Mouse (Mus musculus) midbrain, embryonic 16.5 days (tissue): ENCODE results near the gene Gm11985. TPM values are rescaled to one million over a fixed set of nuclear protein-coding genes. Genes with fewer than 3 reads are reported as not detected.

Experiments used
- ATAC-seq: fragments of 200-750 bp; cut with Nextera tagmentation; 2 replicates; pipeline ENCODE4 v1.8.0; 2017; ENCODE audit warnings: moderate TSS enrichment
- H3K27ac ChIP-seq: fragments of 300-500 bp; sonication (generic); 2 replicates; pipeline ENCODE4 v1.5.1; 2014; ENCODE audit warnings: mild to moderate bottlenecking, low read length, mixed read lengths
- H3K27me3 ChIP-seq: fragments of 300-500 bp; sonication (generic); 2 replicates; pipeline ENCODE4 v1.6.1; 2014; ENCODE audit warnings: low read depth, low read length, mixed read lengths; ENCODE audit not compliant: control insufficient read depth, insufficient read depth
- H3K36me3 ChIP-seq: fragments of 300-500 bp; sonication (generic); 2 replicates; pipeline ENCODE4 v1.6.1; 2014; ENCODE audit warnings: mild to moderate bottlenecking, low read length, moderate library complexity, mixed read lengths; ENCODE audit not compliant: control insufficient read depth, insufficient read depth
- H3K4me1 ChIP-seq: fragments of 300-500 bp; sonication (generic); 2 replicates; pipeline ENCODE4 v1.6.1; 2014; ENCODE audit warnings: mild to moderate bottlenecking, low read length, mixed read lengths; ENCODE audit not compliant: control insufficient read depth, insufficient read depth
- H3K4me2 ChIP-seq: fragments of 300-500 bp; sonication (generic); 2 replicates; pipeline ENCODE4 v1.6.1; 2014; ENCODE audit warnings: mild to moderate bottlenecking, low read length, mixed read lengths
- H3K4me3 ChIP-seq: fragments of 300-500 bp; sonication (generic); 2 replicates; pipeline ENCODE4 v1.5.1; 2014; ENCODE audit warnings: low read depth, mild to moderate bottlenecking, low read length, moderate library complexity, mixed read lengths
- H3K9ac ChIP-seq: fragments of 300-500 bp; sonication (generic); 2 replicates; pipeline ENCODE4 v1.6.1; 2014; ENCODE audit warnings: low read depth, low read length, mixed read lengths
- H3K9me3 ChIP-seq: fragments of 300-500 bp; sonication (generic); replicated peaks from 2 replicates; pipeline ENCODE4 v1.6.1; 2014; ENCODE audit warnings: mild to moderate bottlenecking, low read length, mixed read lengths; ENCODE audit not compliant: control insufficient read depth, poor library complexity, severe bottlenecking
- WGBS: fragments of 180-500 bp; shearing (Covaris S2); extraction: QIAGEN DNeasy Blood & Tissue Kit; methylation state at CpG from one replicate; pipeline ENCODE4 v1.1.7; 2014; 5-methylcytosine and 5-hydroxymethylcytosine counted together
- polyA plus RNA-seq: library from polyadenylated mRNA; unstranded; fragments of >200 nt; fragmentation: Nextera tagmentation; extraction: Ambion mirVana; gene quantifications from 2 replicates; pipeline ENCODE4 v1.2.1, GENCODE M21; 2015

The Gm11985 gene
- polyA plus RNA-seq, 1 experiment from 2014 or later, result not detected

GRCm38 (mm10) chr11:7198006-7198405, 9.6 kb upstream of the Gm11985 start:
- Histone ChIP-seq H3K9me3 (no peaks in the 10 kb centered on the region; the same call in 1 of the 2 replicates), H3K4me2 (no peak overlapping the region), H3K27me3 (no peaks in the 10 kb centered on the region), H3K27ac (no peak overlapping the region), H3K4me1 (peaks cover 5% of the 10 kb centered on the region; the same call in 1 of the 2 replicates), H3K4me3 (no peak overlapping the region), H3K36me3 (no peaks in the 10 kb centered on the region), H3K9ac (no peak overlapping the region)
- 85% methylated on average over 19 of the region's 19 CpGs for WGBS
- no peak for ATAC-seq

GRCm38 (mm10) chr11:7197491-7197941, 9.1 kb upstream of the Gm11985 start, which contains the start of gene Igfbp1:
Gene Igfbp1 (plus strand): TSS chr11:7197782.
- H3K9ac ChIP-seq, result no peak within 1 kb of the TSS
- no peaks in the 10 kb centered on the region for H3K36me3 ChIP-seq
- no peak within 1 kb of the TSS for H3K4me2 ChIP-seq
- no peak within 1 kb of the TSS for H3K27ac ChIP-seq
- 0 out of 2 replicates have a peak, but pooled peaks have one; percentile 19 for ATAC-seq
- H3K9me3 ChIP-seq, result no peaks in the 10 kb centered on the region; the same call in 1 of the 2 replicates
- H3K4me3 ChIP-seq, result no peak within 1 kb of the TSS
- H3K4me1 ChIP-seq, result peaks cover 5% of the 10 kb centered on the region; the same call in 1 of the 2 replicates
- H3K27me3 ChIP-seq, result no peaks in the 10 kb centered on the region
- WGBS, result 14% methylated on average over 12 of the region's 12 CpGs

- H3K9ac ChIP-seq, result no peak overlapping the region
- H3K4me3 ChIP-seq, result no peak overlapping the region
- no peaks in the 10 kb centered on the region; the same call in 1 of the 2 replicates for H3K9me3 ChIP-seq
- no peak for ATAC-seq
- 91% methylated on average over 4 of the region's 4 CpGs for WGBS
- H3K4me2 ChIP-seq, result no peak overlapping the region
- H3K36me3 ChIP-seq, result no peaks in the 10 kb centered on the region
- H3K27ac ChIP-seq, result no peak overlapping the region
- H3K27me3 ChIP-seq, result no peaks in the 10 kb centered on the region
- peaks cover 5% of the 10 kb centered on the region; the same call in 1 of the 2 replicates for H3K4me1 ChIP-seq
Measured at GRCm38 (mm10) chr11:7195312-7195685, 6.9 kb upstream of the Gm11985 start.

GRCm38 (mm10) chr11:7194432-7195311, 6.3 kb upstream of the Gm11985 start:
- 98% methylated on average over 10 of the region's 10 CpGs for WGBS
- ATAC-seq, result no peak
- Histone ChIP-seq H3K4me1 (peaks cover 5% of the 10 kb centered on the region; the same call in 1 of the 2 replicates), H3K4me2 (no peak overlapping the region), H3K9me3 (no peaks in the 10 kb centered on the region; the same call in 1 of the 2 replicates), H3K36me3 (no peaks in the 10 kb centered on the region), H3K9ac (no peak overlapping the region), H3K4me3 (no peak overlapping the region), H3K27ac (no peak overlapping the region), H3K27me3 (no peaks in the 10 kb centered on the region)

GRCm38 (mm10) chr11:7193134-7193533, 4.8 kb upstream of the Gm11985 start:
- WGBS, result 77% methylated on average over 9 of the region's 9 CpGs
- H3K27me3 ChIP-seq, result no peaks in the 10 kb centered on the region
- ATAC-seq, result no peak
- no peak overlapping the region for H3K4me2 ChIP-seq
- no peak overlapping the region for H3K4me3 ChIP-seq
- H3K9ac ChIP-seq, result no peak overlapping the region
- H3K27ac ChIP-seq, result no peak overlapping the region
- H3K4me1 ChIP-seq, result peaks cover 5% of the 10 kb centered on the region; the same call in 1 of the 2 replicates
- no peaks in the 10 kb centered on the region; the same call in 1 of the 2 replicates for H3K9me3 ChIP-seq
- no peaks in the 10 kb centered on the region for H3K36me3 ChIP-seq

GRCm38 (mm10) chr11:7192710-7193109, 4.3 kb upstream of the Gm11985 start:
- no peak for ATAC-seq
- H3K27ac ChIP-seq, result no peak overlapping the region
- peaks cover 5% of the 10 kb centered on the region; the same call in 1 of the 2 replicates for H3K4me1 ChIP-seq
- H3K9ac ChIP-seq, result no peak overlapping the region
- no peaks in the 10 kb centered on the region; the same call in 1 of the 2 replicates for H3K9me3 ChIP-seq
- H3K36me3 ChIP-seq, result no peaks in the 10 kb centered on the region
- no peaks in the 10 kb centered on the region for H3K27me3 ChIP-seq
- H3K4me3 ChIP-seq, result no peak overlapping the region
- WGBS, result 69% methylated on average over 6 of the region's 6 CpGs
- H3K4me2 ChIP-seq, result no peak overlapping the region

GRCm38 (mm10) chr11:7187472-7187871, 897 bp downstream of the Gm11985 start:
- 60% methylated on average over 8 of the region's 8 CpGs for WGBS
- Histone ChIP-seq H3K27me3 (no peaks in the 10 kb centered on the region), H3K36me3 (no peaks in the 10 kb centered on the region), H3K27ac (no peak overlapping the region), H3K4me1 (no peaks in the 10 kb centered on the region), H3K4me3 (no peak overlapping the region), H3K9me3 (no peaks in the 10 kb centered on the region), H3K4me2 (no peak overlapping the region), H3K9ac (no peak overlapping the region)
- ATAC-seq, result no peak

GRCm38 (mm10) chr11:7184420-7184819, 3.9 kb downstream of the Gm11985 start:
- Histone ChIP-seq H3K9me3 (no peaks in the 10 kb centered on the region), H3K9ac (no peak overlapping the region), H3K4me2 (no peak overlapping the region), H3K27ac (no peak overlapping the region), H3K4me1 (no peaks in the 10 kb centered on the region), H3K27me3 (no peaks in the 10 kb centered on the region), H3K36me3 (no peaks in the 10 kb centered on the region), H3K4me3 (no peak overlapping the region)
- WGBS, result 29% methylated on average over 1 of the region's 1 CpGs
- no peak for ATAC-seq
